Mouse (Mus musculus) monocyte, adult 2 months (primary cell): ENCODE results near the gene Zmiz2.
A peak's percentile ranks its signal among the peaks of the same experiment; 100 is the strongest.
"Not testable (repeated sequence)": the region's sequence is repeated elsewhere in the genome, so short reads cannot be mapped to it uniquely, and the experiment has no call there.

Source experiments
- DNase-seq, 2 experiments: peaks; one replicate each; pipeline ENCODE4 v3.0.0; 2022; ENCODE audit warnings: low spot score in 2 of 2, low read depth in 1 of 2

Gene Zmiz2

DNA sequence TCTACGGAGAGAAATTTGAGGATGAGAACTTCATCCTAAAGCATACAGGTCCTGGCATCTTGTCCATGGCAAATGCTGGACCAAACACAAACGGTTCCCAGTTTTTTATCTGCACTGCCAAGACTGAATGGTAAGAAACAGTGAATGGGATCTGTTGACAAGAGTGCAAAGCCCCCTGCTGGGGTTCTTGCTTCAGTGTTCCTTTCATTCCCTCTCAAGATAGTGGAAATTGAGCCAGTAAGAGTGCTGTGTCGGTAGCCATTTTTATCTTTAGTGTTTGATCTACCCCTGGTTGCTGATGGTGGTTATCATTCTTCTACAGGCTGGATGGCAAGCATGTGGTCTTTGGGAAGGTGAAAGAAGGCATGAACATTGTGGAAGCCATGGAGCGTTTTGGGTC, 30.3 kb downstream of the Zmiz2 start:
- DNase-seq = not testable (repeated sequence)

DNA sequence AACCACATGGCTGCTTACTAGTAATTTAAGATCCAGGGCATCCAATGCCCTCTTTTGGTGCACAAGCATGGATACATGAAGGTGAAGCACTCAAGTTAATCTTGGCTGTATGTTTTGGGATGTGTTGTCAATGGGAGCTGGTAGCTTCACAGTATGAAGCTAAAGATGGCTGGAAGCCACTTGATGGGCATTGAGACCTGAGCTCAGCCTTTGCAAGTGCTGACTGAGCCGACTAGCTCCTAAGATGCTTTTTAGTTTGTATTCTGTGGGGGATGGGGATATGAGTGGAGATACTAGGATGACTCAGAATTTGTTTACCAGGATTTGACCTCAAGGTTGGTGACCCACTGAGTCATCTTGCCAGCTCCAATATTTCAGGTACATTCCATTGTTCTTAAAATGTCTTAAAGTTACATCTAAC, 31.4 kb downstream of the Zmiz2 start:
- no peak for DNase-seq

GRCm38 (mm10) chr11:6420722-6421350, 32.0 kb downstream of the Zmiz2 start:
- DNase-seq = no peak

DNA sequence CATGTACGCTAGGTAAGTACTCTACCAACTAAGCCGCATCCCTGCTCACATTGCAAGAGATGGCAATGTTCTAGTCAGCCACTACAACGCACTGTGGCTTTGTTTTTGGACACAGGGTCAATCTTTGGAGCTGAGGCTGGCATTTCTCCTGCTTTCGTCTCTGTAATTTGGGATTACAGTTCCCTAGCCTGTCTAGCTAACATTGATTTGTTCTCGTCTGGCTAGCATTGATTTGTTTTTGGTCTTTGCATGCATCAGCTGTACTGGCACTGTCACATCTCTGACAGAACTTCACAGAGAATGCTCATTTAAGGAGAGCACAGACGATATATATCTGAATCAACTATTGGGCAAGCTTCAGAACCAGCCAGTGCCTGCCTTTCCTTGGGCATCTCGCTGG, 41.3 kb downstream of the Zmiz2 start:
- no peak for DNase-seq

GRCm38 (mm10) chr11:6436442-6436841, 47.6 kb downstream of the Zmiz2 start:
- peak in 1 of 2 experiments; percentile 52 for DNase-seq

DNA sequence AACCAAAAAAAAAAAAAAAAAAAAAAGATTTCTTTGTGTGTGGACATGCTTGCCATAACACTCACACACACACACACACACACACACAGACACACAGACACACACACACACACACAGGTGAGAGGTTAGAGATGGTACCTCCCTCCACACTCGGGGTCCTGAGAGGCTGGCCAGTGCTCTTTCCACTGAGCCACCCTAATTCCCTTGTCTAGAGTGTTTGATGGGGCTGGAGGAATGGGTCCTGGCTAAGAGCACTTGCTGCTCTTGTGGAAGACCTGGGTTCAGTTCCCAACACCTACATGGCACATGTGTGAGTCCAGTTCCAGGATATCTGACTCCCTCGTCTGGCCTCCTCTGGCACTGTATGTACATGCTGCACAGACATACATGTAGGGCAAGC, 48.8 kb downstream of the Zmiz2 start:
- no peak for DNase-seq

DNA sequence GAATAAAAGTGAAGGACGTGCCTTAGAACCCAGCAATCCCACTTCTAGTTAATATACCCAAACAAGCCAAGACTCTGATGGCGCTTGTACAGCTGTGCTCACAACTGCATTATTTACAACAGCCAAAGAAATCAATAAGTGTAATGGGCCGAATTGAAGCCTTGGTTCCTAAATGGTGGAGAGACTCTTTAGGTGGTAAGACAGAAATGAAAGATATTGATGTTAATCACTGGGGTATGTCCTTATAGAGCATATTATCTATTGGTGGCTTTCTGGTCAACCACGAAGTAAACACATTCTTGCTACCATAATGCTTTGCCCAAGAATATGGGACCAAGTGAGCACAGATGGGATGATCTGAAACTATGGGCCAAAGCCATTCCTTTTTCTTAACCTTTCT, 51.3 kb downstream of the Zmiz2 start:
- DNase-seq = no peak

GRCm38 (mm10) chr11:6442566-6442965, 53.7 kb downstream of the Zmiz2 start:
- DNase-seq = no peak

DNA sequence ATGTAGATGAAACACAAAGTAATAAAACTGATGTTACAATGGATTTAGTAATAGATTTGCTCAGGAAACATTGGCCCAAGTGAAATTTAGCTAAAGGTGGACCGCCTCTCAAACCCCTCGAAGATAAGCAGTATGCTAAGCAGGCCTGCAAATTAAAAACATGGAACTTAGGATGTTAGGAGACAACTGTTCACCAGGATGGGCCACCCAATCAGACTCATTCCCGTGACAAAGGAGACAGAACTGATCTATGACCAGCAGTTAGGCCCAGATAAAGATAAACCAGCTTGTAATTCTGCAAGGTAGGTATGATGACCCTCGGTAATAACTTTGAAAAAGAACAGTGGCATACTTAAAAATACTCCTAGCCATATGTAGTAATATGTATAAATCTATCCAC, 54.2 kb downstream of the Zmiz2 start:
- DNase-seq = no peak

DNA sequence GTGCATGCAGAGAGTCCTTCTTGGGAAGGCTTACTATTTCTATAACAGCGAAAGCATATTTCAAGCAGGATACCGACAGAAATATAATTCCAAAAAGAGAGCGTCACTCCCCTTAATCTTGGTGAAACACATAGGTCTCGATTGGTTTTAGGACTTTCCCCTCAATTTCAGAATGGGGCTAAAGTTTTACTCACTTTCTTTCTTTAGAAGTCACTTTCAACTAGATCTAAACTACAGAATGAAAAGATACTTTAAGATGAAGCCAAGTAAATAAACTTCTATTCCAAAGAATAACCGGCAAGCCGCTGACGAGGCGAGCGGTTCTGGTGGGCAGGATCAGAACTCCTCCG, 54.8 kb downstream of the Zmiz2 start:
- no peak for DNase-seq

DNA sequence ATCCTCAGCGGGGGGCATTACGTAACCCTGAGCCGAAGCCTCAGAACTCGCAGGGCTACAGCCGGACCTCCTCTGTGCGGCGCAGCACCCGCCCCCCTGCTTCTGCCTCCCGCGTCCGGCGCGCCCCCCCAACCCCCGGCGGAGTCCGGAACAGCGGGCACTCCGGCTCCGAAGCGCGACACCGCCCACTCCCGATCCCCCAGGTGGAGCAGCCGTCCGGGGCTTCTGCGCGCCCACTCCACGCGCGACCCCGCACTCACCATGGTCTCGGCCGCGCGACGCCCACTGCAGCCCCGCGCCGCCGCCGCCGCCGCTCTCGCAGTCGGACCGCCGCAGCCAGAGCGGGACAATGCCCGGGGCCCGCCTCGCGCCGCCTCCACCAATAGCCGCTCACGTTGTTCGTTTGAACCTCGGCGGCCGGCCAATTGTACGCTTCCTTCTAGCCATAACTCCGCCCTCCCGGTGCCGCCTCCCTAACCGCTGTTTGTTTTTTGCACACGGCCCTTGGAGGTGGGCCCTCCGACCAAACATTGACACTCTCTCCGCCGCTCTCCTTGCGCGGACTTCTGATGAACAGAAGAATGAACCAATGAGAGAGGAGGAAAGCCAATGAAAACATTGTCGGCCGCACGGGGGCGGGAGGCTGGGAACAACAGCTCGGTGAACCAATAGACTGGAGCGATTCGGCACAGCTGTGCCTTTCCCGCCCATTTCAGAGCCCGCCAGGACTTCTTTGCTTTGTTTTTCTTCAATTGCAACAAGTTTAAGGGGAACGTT, 55.4 kb downstream of the Zmiz2 start, which contains the start of gene H2afv:
TSS of gene H2afv (minus strand) at position 367 of the 777 bp plus-strand sequence.
- DNase-seq = peak; percentile 98 to 99

DNA sequence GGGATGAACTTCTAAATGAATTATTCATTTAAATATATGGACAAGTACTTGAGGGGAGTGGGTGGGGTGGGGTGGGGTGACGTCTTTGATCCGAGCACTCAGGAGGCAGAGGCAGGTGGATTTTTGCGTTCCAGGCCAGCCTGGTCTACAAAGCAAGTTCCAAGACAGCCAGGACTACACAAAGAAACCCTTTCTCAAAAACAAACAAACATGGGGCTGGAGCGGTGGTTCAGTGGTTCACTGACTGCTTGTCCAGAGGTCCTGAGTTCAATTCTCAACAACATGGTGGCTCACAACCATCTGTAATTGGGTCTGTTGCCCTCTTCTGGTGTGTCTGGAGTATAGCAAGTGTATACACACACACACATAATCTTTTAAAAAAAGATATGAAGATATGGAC, 56.6 kb downstream of the Zmiz2 start:
- no peak for DNase-seq

- DNase-seq = no peak
Measured at GRCm38 (mm10) chr11:6445951-6446350, 57.1 kb downstream of the Zmiz2 start.

DNA sequence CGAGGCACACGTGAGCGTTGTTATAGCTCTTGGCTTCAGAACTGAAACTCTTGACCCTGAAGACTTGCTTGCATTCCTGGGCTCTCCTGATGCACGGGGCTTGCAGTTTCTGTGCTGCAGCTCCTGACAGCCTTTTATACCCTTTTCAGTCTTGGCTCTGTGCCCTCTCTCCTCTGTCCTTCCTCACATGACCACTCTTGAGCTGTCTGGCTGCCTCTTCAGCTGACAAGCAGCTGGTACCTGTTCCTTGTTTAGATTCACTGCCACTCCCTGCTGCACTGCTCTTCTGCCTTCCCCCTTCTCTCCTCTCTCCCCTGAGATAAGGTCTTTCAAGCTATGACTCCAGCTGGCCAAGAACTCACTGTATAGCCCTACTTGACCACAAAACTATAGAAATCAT, 58.6 kb downstream of the Zmiz2 start:
- no peak for DNase-seq

DNA sequence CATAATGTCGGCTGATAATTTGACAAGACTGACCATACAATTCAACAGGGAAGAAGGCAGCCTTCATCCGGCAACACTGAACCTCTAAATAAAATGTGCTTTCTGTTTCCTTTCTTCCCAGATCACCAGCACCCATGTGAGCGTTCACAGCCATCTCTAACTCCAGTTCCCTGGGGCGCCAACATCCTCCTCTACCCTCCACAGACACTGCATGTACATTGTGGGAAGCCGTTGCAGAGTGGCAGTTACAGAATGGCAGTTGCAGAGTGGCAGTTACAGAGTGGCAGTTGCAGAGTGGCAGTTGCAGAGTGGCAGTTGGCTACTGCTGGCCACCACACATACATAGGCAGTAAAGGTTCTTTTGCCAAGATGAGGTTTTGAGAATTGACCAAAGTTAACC, 59.3 kb downstream of the Zmiz2 start:
- not testable (repeated sequence) for DNase-seq
